Mouse (Mus musculus): Measurements from ENCODE around the gene Prkg1.

- TF ChIP-seq ZC3H11A (IDR thresholded peaks at IDR 0.05; ENCODE audit: borderline replicate concordance, low read depth, low read length) (no peak), MAFK (IDR thresholded peaks at IDR 0.05; ENCODE audit: insufficient read depth, low read depth, low read length) (no peak), ZNF384 (IDR thresholded peaks at IDR 0.05; ENCODE audit: low read depth, low read length) (no peak), HCFC1 (IDR thresholded peaks at IDR 0.05; ENCODE audit: borderline replicate concordance, insufficient read depth, low read length) (no peak)
These were observed 576.1 kb downstream of the Prkg1 start for GRCm38 (mm10) chr19:31188559-31189218.

All from ES-E14 (cell line).